Mouse (Mus musculus): Measurements from ENCODE around the gene Kcnb1. TPM values are rescaled to one million over a fixed set of nuclear protein-coding genes. Genes with fewer than 3 reads are reported as not detected.
A peak's percentile ranks its signal among the peaks of the same experiment; 100 is the strongest.

Kcnb1 gene
- total and polyA plus RNA-seq, 2 experiments from 2014 or later = 1.7 to 4.8 TPM

DNA sequence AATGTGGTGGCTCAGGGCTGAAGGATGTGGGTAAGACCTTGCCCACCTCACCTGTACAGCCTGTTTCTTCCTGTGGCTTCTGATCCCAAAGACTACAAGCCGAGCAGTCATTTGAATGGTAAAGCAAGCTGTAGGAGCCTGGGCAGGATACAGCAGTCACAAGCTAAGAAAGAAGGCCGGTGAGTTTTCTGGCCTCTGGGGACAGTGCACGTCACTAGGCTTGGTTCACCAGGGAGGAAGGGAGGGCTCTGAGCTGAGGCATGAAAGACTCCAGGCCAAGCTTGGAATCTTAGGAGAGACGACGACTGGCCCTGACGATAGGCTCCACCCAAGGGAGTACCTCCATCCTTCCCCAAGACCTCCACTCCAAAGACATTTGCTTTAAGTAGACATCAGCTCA, 51.3 kb downstream of the Kcnb1 start:
- WGBS = 65% methylated on average over 6 of the region's 6 CpGs
- no peaks in the 10 kb centered on the region for H3K36me3 ChIP-seq (replicated peaks; ENCODE audit: control insufficient read depth, insufficient read depth, low read length)
- no peak overlapping the region for H3K9ac ChIP-seq (replicated peaks; ENCODE audit: low read depth, low read length)
- H3K27ac ChIP-seq (ENCODE audit: low read depth) = no peak overlapping the region
- H3K4me3 ChIP-seq (ENCODE audit: low read depth, low read length) = no peak overlapping the region
- H3K27me3 ChIP-seq (ENCODE audit: control insufficient read depth, insufficient read depth, low read length) = no peaks in the 10 kb centered on the region
- no peaks in the 10 kb centered on the region for H3K4me1 ChIP-seq (ENCODE audit: control insufficient read depth, insufficient read depth)
- no peak overlapping the region for H3K4me2 ChIP-seq (ENCODE audit: low read depth, low read length)
- no peaks in the 10 kb centered on the region for H3K9me3 ChIP-seq (replicated peaks; ENCODE audit: control insufficient read depth, low read length)
- ATAC-seq (ENCODE audit: insufficient read depth, low read depth) (no peak), DNase-seq (ENCODE audit: low spot score) (no peak)
- TF ChIP-seq CTCF (IDR thresholded peaks at IDR 0.05; ENCODE audit: low read depth) (no peak), EP300 (IDR thresholded peaks at IDR 0.05; ENCODE audit: low read depth) (no peak)

GRCm38 (mm10) chr2:167136909-167137308, 53.0 kb downstream of the Kcnb1 start:
- no peak overlapping the region for H3K9ac ChIP-seq (replicated peaks; ENCODE audit: low read depth, low read length)
- no peaks in the 10 kb centered on the region for H3K36me3 ChIP-seq (replicated peaks; ENCODE audit: control insufficient read depth, insufficient read depth, low read length)
- DNase-seq (ENCODE audit: low spot score) (no peak), ATAC-seq (ENCODE audit: insufficient read depth, low read depth) (no peak)
- H3K27ac ChIP-seq (ENCODE audit: low read depth) = no peak overlapping the region
- H3K4me3 ChIP-seq (ENCODE audit: low read depth, low read length) = no peak overlapping the region
- H3K4me2 ChIP-seq (ENCODE audit: low read depth, low read length) = no peak overlapping the region
- TF ChIP-seq CTCF (IDR thresholded peaks at IDR 0.05; ENCODE audit: low read depth) = no peak
- WGBS = 76% methylated on average over 14 of the region's 14 CpGs
- H3K4me1 ChIP-seq (ENCODE audit: control insufficient read depth, insufficient read depth) = no peaks in the 10 kb centered on the region
- H3K9me3 ChIP-seq (replicated peaks; ENCODE audit: control insufficient read depth, low read length) = no peaks in the 10 kb centered on the region
- 0 out of 2 replicates have a peak, but pooled peaks cover 6% of the 10 kb centered on the region for H3K27me3 ChIP-seq (ENCODE audit: control insufficient read depth, insufficient read depth, low read length)

- Histone ChIP-seq H3K4me3 (ENCODE audit: low read depth, low read length) (no peak overlapping the region), H3K9me3 (replicated peaks; ENCODE audit: control insufficient read depth, low read length) (no peaks in the 10 kb centered on the region), H3K27me3 (ENCODE audit: control insufficient read depth, insufficient read depth, low read length) (0 out of 2 replicates have a peak, but pooled peaks cover 6% of the 10 kb centered on the region), H3K4me1 (ENCODE audit: control insufficient read depth, insufficient read depth) (0 out of 2 replicates have a peak, but pooled peaks cover 17% of the 10 kb centered on the region), H3K27ac (ENCODE audit: low read depth) (no peak overlapping the region), H3K9ac (replicated peaks; ENCODE audit: low read depth, low read length) (no peak overlapping the region), H3K4me2 (ENCODE audit: low read depth, low read length) (no peak overlapping the region), H3K36me3 (replicated peaks; ENCODE audit: control insufficient read depth, insufficient read depth, low read length) (no peaks in the 10 kb centered on the region)
- DNase-seq (ENCODE audit: low spot score) (no peak), ATAC-seq (ENCODE audit: insufficient read depth, low read depth) (no peak)
- no peak for TF ChIP-seq EP300 (IDR thresholded peaks at IDR 0.05; ENCODE audit: low read depth)
- TF ChIP-seq CTCF (IDR thresholded peaks at IDR 0.05; ENCODE audit: low read depth) = no peak
- 39% methylated on average over 8 of the region's 8 CpGs for WGBS
Observed at GRCm38 (mm10) chr2:167132041-167132440, 57.9 kb downstream of the Kcnb1 start.

- Histone ChIP-seq H3K4me2 (ENCODE audit: low read depth, low read length) (peak overlapping the region; percentile 63), H3K4me3 (ENCODE audit: low read depth, low read length) (no peak overlapping the region), H3K27ac (ENCODE audit: low read depth) (no peak overlapping the region; the same call in 1 of the 2 replicates), H3K9ac (replicated peaks; ENCODE audit: low read depth, low read length) (no peak overlapping the region), H3K27me3 (ENCODE audit: control insufficient read depth, insufficient read depth, low read length) (0 out of 2 replicates have a peak, but pooled peaks cover 6% of the 10 kb centered on the region), H3K4me1 (ENCODE audit: control insufficient read depth, insufficient read depth) (0 out of 2 replicates have a peak, but pooled peaks cover 17% of the 10 kb centered on the region), H3K36me3 (replicated peaks; ENCODE audit: control insufficient read depth, insufficient read depth, low read length) (no peaks in the 10 kb centered on the region), H3K9me3 (replicated peaks; ENCODE audit: control insufficient read depth, low read length) (no peaks in the 10 kb centered on the region)
- DNase-seq (ENCODE audit: low spot score) (no peak), ATAC-seq (ENCODE audit: insufficient read depth, low read depth) (no peak)
- TF ChIP-seq EP300 (IDR thresholded peaks at IDR 0.05; ENCODE audit: low read depth) (no peak), CTCF (IDR thresholded peaks at IDR 0.05; ENCODE audit: low read depth) (no peak)
- 53% methylated on average over 9 of the region's 9 CpGs for WGBS
Observed at GRCm38 (mm10) chr2:167130050-167130770, 59.7 kb downstream of the Kcnb1 start.

GRCm38 (mm10) chr2:167129608-167129955, 60.4 kb downstream of the Kcnb1 start:
- 0 out of 2 replicates have a peak, but pooled peaks cover 6% of the 10 kb centered on the region for H3K27me3 ChIP-seq (ENCODE audit: control insufficient read depth, insufficient read depth, low read length)
- DNase-seq (ENCODE audit: low spot score) (peak; percentile 27), ATAC-seq (ENCODE audit: insufficient read depth, low read depth) (no peak)
- H3K9ac ChIP-seq (replicated peaks; ENCODE audit: low read depth, low read length) = no peak overlapping the region; the same call in 1 of the 2 replicates
- TF ChIP-seq CTCF (IDR thresholded peaks at IDR 0.05; ENCODE audit: low read depth) (no peak), EP300 (IDR thresholded peaks at IDR 0.05; ENCODE audit: low read depth) (no peak)
- 0 out of 2 replicates have a peak, but pooled peaks cover 17% of the 10 kb centered on the region for H3K4me1 ChIP-seq (ENCODE audit: control insufficient read depth, insufficient read depth)
- no peaks in the 10 kb centered on the region for H3K36me3 ChIP-seq (replicated peaks; ENCODE audit: control insufficient read depth, insufficient read depth, low read length)
- 22% methylated on average over 9 of the region's 9 CpGs for WGBS
- H3K9me3 ChIP-seq (replicated peaks; ENCODE audit: control insufficient read depth, low read length) = no peaks in the 10 kb centered on the region
- H3K4me3 ChIP-seq (ENCODE audit: low read depth, low read length) = peak overlapping the region; percentile 33
- H3K27ac ChIP-seq (ENCODE audit: low read depth) = peak overlapping the region; percentile 52
- H3K4me2 ChIP-seq (ENCODE audit: low read depth, low read length) = peak overlapping the region; percentile 63
